Mouse (Mus musculus) forebrain, embryonic 10.5 days (tissue): ENCODE measurements around the gene Gcsh. TPM values are rescaled to one million over a fixed set of nuclear protein-coding genes. Genes with fewer than 3 reads are reported as not detected.

Experiments used
- DNase-seq: peaks from one replicate; pipeline ENCODE4 v3.0.0-alpha.2; 2017; ENCODE audit warnings: low spot score; ENCODE audit errors: extremely low spot score
- H3K27ac ChIP-seq: fragments of 300-500 bp; sonication (generic); 2 replicates; pipeline ENCODE4 v1.5.1; 2016; ENCODE audit warnings: mild to moderate bottlenecking
- H3K27me3 ChIP-seq: fragments of 300-500 bp; sonication (generic); 2 replicates; pipeline ENCODE4 v1.6.1; 2016; ENCODE audit warnings: mild to moderate bottlenecking; ENCODE audit not compliant: poor library complexity, severe bottlenecking
- H3K36me3 ChIP-seq: fragments of 300-500 bp; sonication (generic); replicated peaks from 2 replicates; pipeline ENCODE4 v1.6.1; 2016; ENCODE audit warnings: mild to moderate bottlenecking, moderate library complexity
- H3K4me1 ChIP-seq: fragments of 300-500 bp; sonication (generic); 2 replicates; pipeline ENCODE4 v1.6.1; 2016
- H3K4me3 ChIP-seq: fragments of 300-500 bp; sonication (generic); 2 replicates; pipeline ENCODE4 v1.5.1; 2016; ENCODE audit warnings: mild to moderate bottlenecking, moderate library complexity
- H3K9me3 ChIP-seq: fragments of 300-500 bp; sonication (generic); 2 replicates; pipeline ENCODE4 v1.6.1; 2016; ENCODE audit warnings: mild to moderate bottlenecking, moderate library complexity
- WGBS: fragments of 180-500 bp; shearing (Covaris S2); methylation state at CpG from one replicate; pipeline ENCODE4 v1.1.7; 2016; 5-methylcytosine and 5-hydroxymethylcytosine counted together
- polyA plus RNA-seq: library from polyadenylated mRNA; unstranded; fragments of >200 nt; fragmentation: Nextera tagmentation; extraction: Ambion mirVana; gene quantifications from 2 replicates; pipeline ENCODE4 v1.2.1, GENCODE M21; 2016

Gcsh gene
- polyA plus RNA-seq, 1 experiment from 2014 or later, result 205 TPM

DNA sequence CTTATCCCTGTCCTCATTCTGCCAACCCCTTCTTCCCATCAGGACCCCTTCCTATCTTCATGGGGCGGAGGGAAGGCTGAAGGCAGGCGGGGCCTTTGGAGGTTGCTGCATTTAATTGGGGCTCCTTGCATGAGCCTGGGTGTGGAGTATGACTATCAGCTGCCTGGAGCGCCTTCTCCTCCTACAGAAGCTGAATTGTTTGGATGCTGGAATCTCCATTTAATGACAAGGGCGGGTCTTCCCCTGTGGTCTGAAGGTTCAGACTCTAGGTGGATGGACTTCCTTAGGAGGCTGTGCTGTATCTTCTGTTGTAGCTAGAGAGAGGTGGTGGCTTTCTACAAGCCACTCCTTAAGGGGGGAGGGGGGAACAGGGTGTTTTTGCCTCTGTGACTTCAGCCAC lies 58.4 kb downstream of the Gcsh start:
- Histone ChIP-seq H3K36me3 (peaks cover 94% of the 10 kb centered on the region), H3K4me1 (0 out of 2 replicates have a peak, but pooled peaks cover 4% of the 10 kb centered on the region), H3K9me3 (no peaks in the 10 kb centered on the region), H3K27ac (no peak overlapping the region), H3K4me3 (no peak overlapping the region), H3K27me3 (no peaks in the 10 kb centered on the region)
- no peak for DNase-seq
- 97% methylated on average over 4 of the region's 4 CpGs for WGBS

Other genes starting within 250 kb of the Gcsh start
- gene Cmc2, start 72.1 kb downstream of the Gcsh start, polyA plus RNA-seq, result 73.7 and 80.9 TPM in 2 replicates
- 69.5 and 71.7 TPM in 2 replicates for gene Cenpn, start 71.8 kb downstream of the Gcsh start, polyA plus RNA-seq
- gene Atmin, start 50.1 kb downstream of the Gcsh start, polyA plus RNA-seq, result 14.4 and 14.6 TPM in 2 replicates
- 2.4 and 2.9 TPM in 2 replicates for gene 1700030J22Rik, start 14.6 kb downstream of the Gcsh start, polyA plus RNA-seq
- not detected in 2 replicates for gene Pkd1l2, start 88.9 kb upstream of the Gcsh start, polyA plus RNA-seq
- 0.22 and 0.30 TPM in 2 replicates for gene Bco1, start 102.3 kb upstream of the Gcsh start, polyA plus RNA-seq
- 2.5 TPM in 2 replicates for gene Gan, start 164.6 kb upstream of the Gcsh start, polyA plus RNA-seq